Mouse (Mus musculus) MEL (cell line): Measurements from ENCODE around the gene Pitpnc1. TPM values are rescaled to one million over a fixed set of nuclear protein-coding genes. Genes with fewer than 3 reads are reported as not detected.

Source experiments
- DNase-seq: peaks from one replicate; pipeline ENCODE4 v3.0.0; 2011; ENCODE audit warnings: low read depth, low spot score
- H3K27ac ChIP-seq: 2 replicates; pipeline ENCODE4 v1.5.1; 2012; ENCODE audit warnings: low read depth, mild to moderate bottlenecking, control low read depth, low read length, moderate library complexity; ENCODE audit not compliant: control insufficient read depth
- H3K27me3 ChIP-seq, 2 experiments: fragments of 150-350 bp in 1 of 2; sonication (generic) in 1 of 2; 2 replicates each; pipeline ENCODE4 v1.6.1; 2012; ENCODE audit warnings: low read length in 2 of 2, mild to moderate bottlenecking in 2 of 2, improper control_type of control experiment in 1 of 2, moderate library complexity in 1 of 2; ENCODE audit not compliant: insufficient read depth in 2 of 2, control insufficient read depth in 1 of 2
- H3K36me3 ChIP-seq, 2 experiments: 2 replicates each; pipeline ENCODE4 v1.6.1; 2012 to 2014; ENCODE audit warnings: low read length in 2 of 2, improper control_type of control experiment in 1 of 2, inconsistent platforms in 1 of 2, mild to moderate bottlenecking in 1 of 2; ENCODE audit not compliant: insufficient read depth in 2 of 2, control insufficient read depth in 1 of 2
- H3K4me1 ChIP-seq, 2 experiments: fragments of 150-350 bp in 1 of 2; sonication (generic) in 1 of 2; 2 replicates each; pipeline ENCODE4 v1.6.1; 2012; ENCODE audit warnings: low read length in 2 of 2, improper control_type of control experiment in 1 of 2, mild to moderate bottlenecking in 1 of 2; ENCODE audit not compliant: insufficient read depth in 2 of 2, control insufficient read depth in 1 of 2
- H3K4me3 ChIP-seq, 2 experiments: fragments of 150-350 bp in 1 of 2; sonication (generic) in 1 of 2; 2 replicates each; pipeline ENCODE4 v1.5.1; 2012; ENCODE audit warnings: low read depth in 2 of 2, low read length in 2 of 2, mild to moderate bottlenecking in 2 of 2, moderate library complexity in 2 of 2, control low read depth in 1 of 2, improper control_type of control experiment in 1 of 2; ENCODE audit not compliant: control insufficient read depth in 1 of 2, insufficient read depth in 1 of 2
- H3K79me2 ChIP-seq: 2 replicates; pipeline ENCODE4 v1.6.1; 2012; ENCODE audit warnings: mild to moderate bottlenecking, low read length, moderate library complexity; ENCODE audit not compliant: control insufficient read depth, poor library complexity, insufficient read depth
- H3K9ac ChIP-seq: 2 replicates; pipeline ENCODE4 v1.6.1; 2012; ENCODE audit warnings: low read depth, mild to moderate bottlenecking, control low read depth, low read length, moderate library complexity; ENCODE audit not compliant: control insufficient read depth, poor library complexity, severe bottlenecking
- H3K9me3 ChIP-seq: fragments of 150-350 bp; sonication (generic); replicated peaks from 2 replicates; pipeline ENCODE4 v1.6.1; 2012; ENCODE audit warnings: mild to moderate bottlenecking, low read length, improper control_type of control experiment, moderate library complexity; ENCODE audit not compliant: insufficient read depth
- BHLHE40 ChIP-seq: IDR thresholded peaks from 2 replicates; pipeline ENCODE4 v1.6.1; 2012; ENCODE audit warnings: low read depth, mild to moderate bottlenecking, inconsistent platforms, low read length, improper control_type of control experiment, borderline replicate concordance
- CHD2 ChIP-seq: IDR thresholded peaks from 2 replicates; pipeline ENCODE4 v1.6.1; 2011; ENCODE audit warnings: low read length, improper control_type of control experiment
- ELF1 ChIP-seq: IDR thresholded peaks from 2 replicates; pipeline ENCODE4 v1.6.1; 2014; ENCODE audit warnings: low read depth, mild to moderate bottlenecking, inconsistent platforms, low read length, improper control_type of control experiment, moderate library complexity
- EP300 ChIP-seq, 2 experiments: IDR thresholded peaks; 2 replicates each; pipeline ENCODE4 v1.6.1; 2011; ENCODE audit warnings: improper control_type of control experiment in 2 of 2, low read length in 2 of 2, low read depth in 1 of 2, mild to moderate bottlenecking in 1 of 2
- ETS1 ChIP-seq: IDR thresholded peaks from 2 replicates; pipeline ENCODE4 v1.6.1; 2012; ENCODE audit warnings: low read depth, mild to moderate bottlenecking, inconsistent platforms, low read length, improper control_type of control experiment, moderate library complexity
- GATA1 ChIP-seq: IDR thresholded peaks from 2 replicates; pipeline ENCODE4 v1.6.1; 2011; ENCODE audit warnings: low read depth, low read length, improper control_type of control experiment
- HCFC1 ChIP-seq: IDR thresholded peaks from 2 replicates; pipeline ENCODE4 v1.6.1; 2012; ENCODE audit warnings: low read depth, mild to moderate bottlenecking, inconsistent platforms, low read length, improper control_type of control experiment, moderate library complexity
- MAFK ChIP-seq: IDR thresholded peaks from 2 replicates; pipeline ENCODE4 v1.6.1; 2011; ENCODE audit warnings: low read depth, mild to moderate bottlenecking, low read length, improper control_type of control experiment, borderline replicate concordance
- MAX ChIP-seq: IDR thresholded peaks from 2 replicates; pipeline ENCODE4 v1.6.1; 2011; ENCODE audit warnings: low read length, improper control_type of control experiment
- MEF2A ChIP-seq: IDR thresholded peaks from 2 replicates; pipeline ENCODE4 v1.6.1; 2014; ENCODE audit warnings: low read depth, mild to moderate bottlenecking, inconsistent platforms, low read length, improper control_type of control experiment; ENCODE audit not compliant: poor library complexity, insufficient replicate concordance, severe bottlenecking; ENCODE audit errors: extremely low read depth
- MXI1 ChIP-seq: IDR thresholded peaks from 2 replicates; pipeline ENCODE4 v1.6.1; 2011; ENCODE audit warnings: mild to moderate bottlenecking, low read depth, low read length, improper control_type of control experiment
- MYC ChIP-seq: IDR thresholded peaks from 2 replicates; pipeline ENCODE4 v1.6.1; 2011; ENCODE audit warnings: low read depth, mild to moderate bottlenecking, low read length, improper control_type of control experiment, moderate library complexity
- NELFE ChIP-seq: IDR thresholded peaks from 2 replicates; pipeline ENCODE4 v1.6.1; 2011; ENCODE audit warnings: low read depth, low read length, improper control_type of control experiment
- POLR2AphosphoS2 ChIP-seq: IDR thresholded peaks from 2 replicates; pipeline ENCODE4 v1.6.1; 2011; ENCODE audit warnings: low read length, improper control_type of control experiment
- RAD21 ChIP-seq: IDR thresholded peaks from 2 replicates; pipeline ENCODE4 v1.6.1; 2011; ENCODE audit warnings: mild to moderate bottlenecking, low read depth, low read length, improper control_type of control experiment
- TBP ChIP-seq: IDR thresholded peaks from 2 replicates; pipeline ENCODE4 v1.8.0; 2011; ENCODE audit warnings: low read depth, low read length, improper control_type of control experiment
- TCF12 ChIP-seq: IDR thresholded peaks from 2 replicates; pipeline ENCODE4 v1.6.1; 2014; ENCODE audit warnings: low read depth, mild to moderate bottlenecking, inconsistent platforms, low read length, improper control_type of control experiment, moderate library complexity
- UBTF ChIP-seq: IDR thresholded peaks from 2 replicates; pipeline ENCODE4 v1.6.1; 2012; ENCODE audit warnings: low read depth, mild to moderate bottlenecking, inconsistent platforms, low read length, improper control_type of control experiment, moderate library complexity, borderline replicate concordance; ENCODE audit not compliant: insufficient read depth
- USF1 ChIP-seq: IDR thresholded peaks from 2 replicates; pipeline ENCODE4 v1.6.1; 2014; ENCODE audit warnings: low read depth, mild to moderate bottlenecking, inconsistent platforms, low read length, improper control_type of control experiment, moderate library complexity
- ZC3H11A ChIP-seq: IDR thresholded peaks from 2 replicates; pipeline ENCODE4 v1.6.1; 2012; ENCODE audit warnings: low read depth, mild to moderate bottlenecking, inconsistent platforms, low read length, improper control_type of control experiment
- ZKSCAN1 ChIP-seq: IDR thresholded peaks from 2 replicates; pipeline ENCODE4 v1.6.1; 2012; ENCODE audit warnings: low read depth, mild to moderate bottlenecking, inconsistent platforms, low read length, improper control_type of control experiment, moderate library complexity
- ZMIZ1 ChIP-seq: IDR thresholded peaks from 2 replicates; pipeline ENCODE4 v1.6.1; 2012; ENCODE audit warnings: low read depth, mild to moderate bottlenecking, inconsistent platforms, low read length, improper control_type of control experiment, moderate library complexity
- ZNF384 ChIP-seq: IDR thresholded peaks from 2 replicates; pipeline ENCODE4 v1.6.1; 2012; ENCODE audit warnings: low read depth, mild to moderate bottlenecking, inconsistent platforms, low read length, improper control_type of control experiment
- polyA plus RNA-seq, 2 experiments: library from polyadenylated mRNA; stranded (reverse) in 1 of 2; unstranded in 1 of 2; fragments of >175 nt in 1 of 2; fragments of >200 nt in 1 of 2; gene quantifications; 2 replicates each; pipeline versions ENCODE4 v1.2.1 to v1.2.4; 2012; ENCODE audit warnings: low replicate concordance in 2 of 2, low read depth in 1 of 2; ENCODE audit not compliant: insufficient read length in 2 of 2, insufficient read depth in 1 of 2, missing spikeins in 1 of 2
- total RNA-seq: library from RNA; depleted of rRNA; stranded (reverse); fragments of 300-350 nt; gene quantifications from 2 replicates; pipeline ENCODE4 v1.2.3, GENCODE M21; 2012

Gene Pitpnc1
- total and polyA plus RNA-seq, 3 experiments = 19.3 to 25.3 TPM; not detected in 1

- DNase-seq = no peak
- H3K4me1 ChIP-seq = no peaks in the 10 kb centered on the region
- TF ChIP-seq ZMIZ1 (no peak), MXI1 (no peak), MAFK (no peak), RAD21 (no peak), CHD2 (no peak), EP300 (IDR thresholded peaks at IDR 0.05; ENCODE audit: low read depth in 1 of 2, low read length in 2 of 2) (no peak), USF1 (no peak), TCF12 (no peak)
- H3K79me2 ChIP-seq = no peaks in the 10 kb centered on the region
- H3K27me3 ChIP-seq = no peaks in the 10 kb centered on the region
- H3K9me3 ChIP-seq = no peaks in the 10 kb centered on the region
- no peak overlapping the region for H3K9ac ChIP-seq
- H3K36me3 ChIP-seq = peaks cover 0 to 3% of the 10 kb centered on the region in 2 experiments; a peak in 1 of 4 replicates
- no peak overlapping the region for H3K4me3 ChIP-seq
- no peak overlapping the region for H3K27ac ChIP-seq
Observed at GRCm38 (mm10) chr11:107292036-107292435, 178.5 kb downstream of the Pitpnc1 start.

GRCm38 (mm10) chr11:107288186-107288563 is 182.3 kb downstream of the Pitpnc1 start:
- DNase-seq = no peak
- no peaks in the 10 kb centered on the region for H3K79me2 ChIP-seq
- no peaks in the 10 kb centered on the region for H3K4me1 ChIP-seq
- H3K4me3 ChIP-seq = no peak overlapping the region
- no peaks in the 10 kb centered on the region for H3K27me3 ChIP-seq
- H3K27ac ChIP-seq = no peak overlapping the region
- TF ChIP-seq ZNF384 (peak; percentile 56; the same call in 1 of the 2 replicates), ZC3H11A (no peak), POLR2AphosphoS2 (no peak), MXI1 (no peak)
- H3K9ac ChIP-seq = no peak overlapping the region
- H3K9me3 ChIP-seq = no peaks in the 10 kb centered on the region
- peaks cover 0 to 3% of the 10 kb centered on the region in 2 experiments; a peak in 2 of 4 replicates for H3K36me3 ChIP-seq

DNA sequence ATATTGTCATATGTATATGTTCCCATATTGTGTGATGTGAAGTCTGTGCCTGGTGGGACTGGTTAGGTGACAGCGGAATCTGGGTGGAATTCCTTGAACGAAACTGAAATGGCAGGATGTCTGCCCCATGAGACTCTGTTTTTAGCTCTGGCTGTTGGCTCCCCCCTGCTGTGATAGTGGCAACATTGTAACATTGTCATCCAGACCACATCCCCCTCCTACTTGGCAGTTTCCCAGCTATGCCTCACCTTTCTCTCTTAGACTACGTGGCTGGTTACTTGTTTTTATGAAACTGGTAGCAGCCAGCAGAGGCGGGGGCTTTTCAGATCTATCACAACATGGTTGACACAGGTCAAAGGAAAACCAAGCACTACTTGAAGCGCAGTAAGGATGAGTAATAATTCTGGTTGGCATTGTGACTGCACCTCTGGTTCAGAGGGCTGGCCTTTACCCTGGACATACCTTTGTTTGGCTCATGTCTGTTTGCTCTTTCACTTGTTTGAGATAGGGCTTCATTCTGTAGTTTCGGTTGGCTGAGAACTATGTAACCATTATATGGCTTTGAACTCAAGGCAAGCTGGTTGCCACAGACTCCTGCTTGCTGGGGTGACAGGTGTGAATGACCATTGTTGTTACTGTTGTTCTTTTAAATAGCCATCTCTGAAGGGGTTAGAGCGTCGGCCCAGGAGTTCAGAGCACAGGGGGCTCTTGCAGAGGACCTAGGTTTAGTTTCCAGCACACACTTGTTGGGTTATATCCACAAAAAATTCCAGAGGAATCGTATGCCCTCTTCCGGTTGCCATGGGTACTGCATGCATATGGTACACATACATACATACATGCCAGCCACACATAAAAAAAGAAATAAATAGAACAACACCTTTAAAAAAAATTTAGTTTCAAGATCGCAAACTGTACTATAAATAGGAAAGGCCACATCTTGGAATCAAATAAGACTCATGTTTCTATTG is 183.0 kb downstream of the Pitpnc1 start:
- no peaks in the 10 kb centered on the region for H3K4me1 ChIP-seq
- H3K9me3 ChIP-seq = no peaks in the 10 kb centered on the region
- DNase-seq = peak; percentile 40
- peaks cover 0 to 3% of the 10 kb centered on the region in 2 experiments; a peak in 2 of 4 replicates for H3K36me3 ChIP-seq
- no peak overlapping the region for H3K4me3 ChIP-seq
- no peak overlapping the region for H3K27ac ChIP-seq
- no peaks in the 10 kb centered on the region for H3K79me2 ChIP-seq
- H3K9ac ChIP-seq = no peak overlapping the region
- H3K27me3 ChIP-seq = no peaks in the 10 kb centered on the region
- TF ChIP-seq BHLHE40 (no peak), NELFE (no peak), MYC (no peak), EP300 (IDR thresholded peaks at IDR 0.05; ENCODE audit: low read depth in 1 of 2, low read length in 2 of 2) (no peak), MXI1 (no peak), RAD21 (no peak), UBTF (no peak), HCFC1 (no peak), ETS1 (no peak), ELF1 (no peak), GATA1 (no peak), USF1 (no peak), ZKSCAN1 (no peak), ZNF384 (no peak), MEF2A (no peak), MAX (no peak), TBP (no peak)
